Mouse (Mus musculus) ES-E14 (cell line): ENCODE results near the gene Slc16a11.

Experiments
- CHD2 ChIP-seq: IDR thresholded peaks from 2 replicates; pipeline ENCODE4 v1.6.1; 2014; ENCODE audit warnings: mild to moderate bottlenecking, low read depth, low read length, inconsistent platforms
- HCFC1 ChIP-seq: IDR thresholded peaks from 2 replicates; pipeline ENCODE4 v1.6.1; 2012; ENCODE audit warnings: low read length, inconsistent platforms, borderline replicate concordance; ENCODE audit not compliant: insufficient read depth
- MAFK ChIP-seq: IDR thresholded peaks from 2 replicates; pipeline ENCODE4 v1.6.1; 2014; ENCODE audit warnings: mild to moderate bottlenecking, low read depth, low read length, inconsistent platforms; ENCODE audit not compliant: insufficient read depth
- ZC3H11A ChIP-seq: IDR thresholded peaks from 2 replicates; pipeline ENCODE4 v1.6.1; 2012; ENCODE audit warnings: low read depth, mild to moderate bottlenecking, inconsistent platforms, low read length, borderline replicate concordance
- ZNF384 ChIP-seq: IDR thresholded peaks from 2 replicates; pipeline ENCODE4 v1.6.1; 2012; ENCODE audit warnings: low read depth, low read length, inconsistent platforms

DNA sequence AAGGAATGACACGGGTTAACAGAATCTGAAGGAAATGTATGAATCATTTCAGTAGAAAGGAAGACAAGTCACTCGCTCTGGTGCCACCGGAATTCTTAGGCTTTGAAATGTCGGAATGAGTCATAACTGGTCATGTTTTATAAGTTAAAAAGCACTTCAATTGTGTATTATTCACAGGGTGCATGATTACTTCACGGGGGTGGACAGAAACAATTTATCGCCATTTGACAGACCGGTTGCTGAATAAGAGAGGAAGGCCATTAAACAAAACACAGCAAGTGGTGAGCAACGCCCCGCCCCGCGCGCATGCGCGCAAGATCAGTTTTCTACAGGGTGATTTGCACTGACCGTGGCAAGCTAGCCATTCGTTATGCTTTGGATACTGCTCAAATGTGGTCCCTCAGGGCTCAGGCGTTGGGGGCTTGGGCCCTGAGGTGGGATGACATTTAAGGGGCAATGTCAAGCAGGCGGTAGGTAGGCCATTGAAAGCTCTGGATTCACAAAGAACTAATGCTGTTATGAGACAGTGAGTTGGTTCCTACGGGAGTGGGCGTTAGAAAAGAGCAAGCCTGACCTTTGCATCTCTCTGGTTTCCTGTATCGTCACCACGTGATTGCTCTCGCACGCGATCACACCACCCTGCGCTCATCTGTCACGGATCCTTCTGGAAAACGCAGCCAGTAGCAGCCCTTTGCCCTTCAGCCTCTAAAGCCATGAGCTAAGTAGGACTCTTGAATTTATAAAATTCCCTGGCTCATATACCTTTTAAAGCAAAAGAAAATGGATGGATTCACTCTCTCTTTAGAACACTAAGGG lies 23.0 kb upstream of the Slc16a11 start:
- TF ChIP-seq ZC3H11A (no peak), MAFK (no peak), ZNF384 (no peak), CHD2 (no peak), HCFC1 (no peak)
